8 mouse cellular contexts compared by ENCODE assay signal in genomic region chr1:162740401-162740835, GRCm38 (mm10). TPM values are rescaled to one million over a fixed set of nuclear protein-coding genes. Genes with fewer than 3 reads are reported as not detected.
DNase-seq lines count a peak whose midpoint lies in the region; ATAC-seq lines count a peak whose summit lies in the region.

TSS of gene Prrc2c (minus strand) at chr1:162740556.

- H3K4me3 ChIP-seq in intestine, embryonic 14.5 days (ENCODE audit: low read depth, low read length): peak within 1 kb of the TSS; percentile 97

- under 1% methylated on average over 36 of the region's 36 CpGs for WGBS in intestine, embryonic 14.5 days

- H3K27ac ChIP-seq in intestine, embryonic 14.5 days (ENCODE audit: low read depth): peak within 1 kb of the TSS; percentile 97

- peak; percentile 93 for ATAC-seq in intestine, embryonic 14.5 days (replicated peaks; ENCODE audit: low FRiP score, low TSS enrichment, low read depth)

- H3K9ac ChIP-seq in intestine, embryonic 14.5 days (ENCODE audit: low read length): peak within 1 kb of the TSS; percentile 98

- intact Hi-C loops in left cerebral cortex, postnatal 14 days (cut with DNase I): no loop called here

- DNase-seq in adrenal gland, adult 18-20 months (ENCODE audit: low spot score in 2 of 2): peak; percentile 97
- DNase-seq in embryo, embryonic 11 days: peak; percentile 100
- peak; percentile 98 for DNase-seq in gastrocnemius, postnatal 25 days
- peak; percentile 98 for DNase-seq in intestine, embryonic 14.5 days (ENCODE audit: low spot score)
- peak; percentile 99 to 100 for DNase-seq in left cerebral cortex, postnatal 14 days (ENCODE audit: low spot score in 2 of 2)
- peak; percentile 99 for DNase-seq in mesoderm, embryonic 11.5 days (ENCODE audit: low read depth, low spot score)
- DNase-seq in right cerebral cortex, postnatal 36 days (ENCODE audit: low spot score in 2 of 2): peak; percentile 98
- DNase-seq in yolk sac, embryonic 10.5 days (ENCODE audit: low spot score): peak; percentile 95

- H3K4me2 ChIP-seq in intestine, embryonic 14.5 days (ENCODE audit: low read length): peak within 1 kb of the TSS; percentile 94

- H3K36me3 ChIP-seq in intestine, embryonic 14.5 days (ENCODE audit: control insufficient read depth, insufficient read depth, low read length): 0 out of 2 replicates have a peak, but pooled peaks cover 5% of the 10 kb centered on the region

- H3K27me3 ChIP-seq in intestine, embryonic 14.5 days (replicated peaks; ENCODE audit: control insufficient read depth, insufficient read depth, low read length): no peaks in the 10 kb centered on the region

- H3K4me1 ChIP-seq in intestine, embryonic 14.5 days (replicated peaks; ENCODE audit: control insufficient read depth, insufficient read depth, low read length): peaks cover 18% of the 10 kb centered on the region

- H3K9me3 ChIP-seq in intestine, embryonic 14.5 days (ENCODE audit: control insufficient read depth, low read length): no peaks in the 10 kb centered on the region

RNA-seq across cellular contexts. Expression of gene Prrc2c, which starts in this region (rescaled TPM):
- 100 to 1,000 TPM; 117 to 194 TPM for total RNA-seq in adrenal gland, adult 18-20 months (2021)
- total RNA-seq in gastrocnemius, postnatal 25 days (2021): 10 to 100 TPM; 48.9 to 52.8 TPM
- polyA plus RNA-seq in intestine, embryonic 14.5 days (2014; fragmentation: Nextera tagmentation; extraction: Ambion mirVana): 162 and 171 TPM in 2 replicates
- 100 to 1,000 TPM; 214 to 219 TPM for total RNA-seq in left cerebral cortex, postnatal 14 days (2021)

Comparison
In these comparisons a context has a peak if more than half of its experiments do, and no peak if none do; other contexts are left out.
1. Peak in every context shown above with its lines: DNase-seq, ATAC-seq, H3K4me3 ChIP-seq and H3K27ac ChIP-seq.